Mouse (Mus musculus) c-Kit-positive CD71-positive TER-119-negative erythroid progenitor cells, embryonic 14.5 days (primary cell): ENCODE measurements around the gene Ush2a.

Experiments
- DNase-seq: peaks from one replicate; pipeline ENCODE4 v3.0.0-alpha.2; 2013; ENCODE audit warnings: low read depth

Ush2a gene

GRCm38 (mm10) chr1:188543364-188543763, 281.5 kb downstream of the Ush2a start:
- DNase-seq: peak; percentile 4

- DNase-seq: no peak
These were observed 287.9 kb downstream of the Ush2a start for GRCm38 (mm10) chr1:188549686-188550085.

- no peak for DNase-seq
These were observed 290.0 kb downstream of the Ush2a start for GRCm38 (mm10) chr1:188551802-188552201.

GRCm38 (mm10) chr1:188558911-188559310, 297.1 kb downstream of the Ush2a start:
- no peak for DNase-seq

GRCm38 (mm10) chr1:188566229-188566628, 304.4 kb downstream of the Ush2a start:
- DNase-seq: no peak

GRCm38 (mm10) chr1:188567486-188567885, 305.7 kb downstream of the Ush2a start:
- no peak for DNase-seq

GRCm38 (mm10) chr1:188568295-188568961, 306.6 kb downstream of the Ush2a start:
- no peak for DNase-seq

GRCm38 (mm10) chr1:188576246-188576747, 314.5 kb downstream of the Ush2a start:
- DNase-seq: no peak

- no peak for DNase-seq
These were observed 315.6 kb downstream of the Ush2a start for GRCm38 (mm10) chr1:188577376-188577775.

GRCm38 (mm10) chr1:188581136-188581535, 319.3 kb downstream of the Ush2a start:
- DNase-seq: no peak

GRCm38 (mm10) chr1:188595251-188595650, 333.4 kb downstream of the Ush2a start:
- DNase-seq: no peak

GRCm38 (mm10) chr1:188598052-188598451, 336.2 kb downstream of the Ush2a start:
- no peak for DNase-seq

- no peak for DNase-seq
These were observed 337.3 kb downstream of the Ush2a start for GRCm38 (mm10) chr1:188599134-188599533.

- no peak for DNase-seq
These were observed 344.6 kb downstream of the Ush2a start for GRCm38 (mm10) chr1:188606450-188606849.

- DNase-seq: no peak
These were observed 354.7 kb downstream of the Ush2a start for GRCm38 (mm10) chr1:188616547-188616946.

- no peak for DNase-seq
These were observed 371.9 kb downstream of the Ush2a start for GRCm38 (mm10) chr1:188633736-188634135.

- DNase-seq: no peak
These were observed 377.8 kb downstream of the Ush2a start for GRCm38 (mm10) chr1:188639666-188640065.

GRCm38 (mm10) chr1:188643156-188643555, 381.3 kb downstream of the Ush2a start:
- no peak for DNase-seq

- no peak for DNase-seq
These were observed 391.2 kb downstream of the Ush2a start for GRCm38 (mm10) chr1:188653001-188653400.

- no peak for DNase-seq
These were observed 394.3 kb downstream of the Ush2a start for GRCm38 (mm10) chr1:188656121-188656520.

GRCm38 (mm10) chr1:188659159-188659558, 397.3 kb downstream of the Ush2a start:
- no peak for DNase-seq

GRCm38 (mm10) chr1:188660339-188660738, 398.5 kb downstream of the Ush2a start:
- DNase-seq: no peak

- DNase-seq: no peak
These were observed 399.1 kb downstream of the Ush2a start for GRCm38 (mm10) chr1:188660882-188661281.

GRCm38 (mm10) chr1:188667460-188667859, 405.6 kb downstream of the Ush2a start:
- no peak for DNase-seq
